Mouse (Mus musculus) A20 (cell line): ENCODE results near the gene Gm28308.
A peak's percentile ranks its signal among the peaks of the same experiment; 100 is the strongest.

ENCODE experiments used
- DNase-seq: peaks from one replicate; pipeline ENCODE4 v3.0.0-alpha.2; 2011; ENCODE audit warnings: low read depth, low spot score

The Gm28308 gene

GRCm38 (mm10) chr6:52213119-52213986, at the start of gene Gm28308, which contains the start of gene Hoxa3:
TSS of gene Gm28308 (minus strand) at chr6:52213339.
TSS of gene Hoxa3 (minus strand) at chr6:52213336.
- DNase-seq = peak; percentile 92

- DNase-seq = no peak
These were observed 49.6 kb upstream of the Gm28308 start for GRCm38 (mm10) chr6:52262463-52263320.

GRCm38 (mm10) chr6:52261751-52262462, 48.8 kb upstream of the Gm28308 start:
- peak; percentile 20 for DNase-seq

GRCm38 (mm10) chr6:52260654-52261575, 47.8 kb upstream of the Gm28308 start, which contains the start of gene Hoxa13:
TSS of gene Hoxa13 (minus strand) at chr6:52260880.
- peak; percentile 88 for DNase-seq

- peak; percentile 70 for DNase-seq
These were observed 46.7 kb upstream of the Gm28308 start for GRCm38 (mm10) chr6:52259811-52260261.

- DNase-seq = no peak
These were observed 46.1 kb upstream of the Gm28308 start for GRCm38 (mm10) chr6:52259081-52259790.

- DNase-seq = peak; percentile 83
These were observed 43.8 kb upstream of the Gm28308 start for GRCm38 (mm10) chr6:52256956-52257355.

GRCm38 (mm10) chr6:52253511-52254500, 40.7 kb upstream of the Gm28308 start:
- DNase-seq = no peak

- DNase-seq = no peak
These were observed 39.7 kb upstream of the Gm28308 start for GRCm38 (mm10) chr6:52252775-52253376.

- DNase-seq = no peak
These were observed 39.1 kb upstream of the Gm28308 start for GRCm38 (mm10) chr6:52252016-52252774.

- DNase-seq = no peak
These were observed 38.2 kb upstream of the Gm28308 start for GRCm38 (mm10) chr6:52251177-52251879.

GRCm38 (mm10) chr6:52249826-52250225, 36.7 kb upstream of the Gm28308 start:
- no peak for DNase-seq

- DNase-seq = no peak
These were observed 36.2 kb upstream of the Gm28308 start for GRCm38 (mm10) chr6:52249415-52249738.

- no peak for DNase-seq
These were observed 35.7 kb upstream of the Gm28308 start for GRCm38 (mm10) chr6:52248638-52249414.

GRCm38 (mm10) chr6:52247766-52248637, 34.9 kb upstream of the Gm28308 start:
- DNase-seq = no peak
